Mouse (Mus musculus) intestine, embryonic 15.5 days (tissue): ENCODE measurements around the gene Eya2. TPM values are rescaled to one million over a fixed set of nuclear protein-coding genes. Genes with fewer than 3 reads are reported as not detected.

Source experiments
- ATAC-seq: fragments of 200-750 bp; cut with Nextera tagmentation; 2 replicates; pipeline ENCODE4 v1.8.0; 2017; ENCODE audit warnings: moderate TSS enrichment, moderate library complexity
- H3K27ac ChIP-seq: fragments of 300-500 bp; sonication (generic); 2 replicates; pipeline ENCODE4 v1.5.1; 2015; ENCODE audit warnings: mild to moderate bottlenecking, inconsistent platforms
- H3K27me3 ChIP-seq: fragments of 300-500 bp; sonication (generic); replicated peaks from 2 replicates; pipeline ENCODE4 v1.6.1; 2015; ENCODE audit warnings: inconsistent platforms
- H3K36me3 ChIP-seq: fragments of 300-500 bp; sonication (generic); 2 replicates; pipeline ENCODE4 v1.6.1; 2015; ENCODE audit warnings: inconsistent platforms
- H3K4me1 ChIP-seq: fragments of 300-500 bp; sonication (generic); replicated peaks from 2 replicates; pipeline ENCODE4 v1.6.1; 2015; ENCODE audit warnings: inconsistent platforms
- H3K4me2 ChIP-seq: fragments of 300-500 bp; sonication (generic); replicated peaks from 2 replicates; pipeline ENCODE4 v1.6.1; 2015; ENCODE audit warnings: mild to moderate bottlenecking, inconsistent platforms
- H3K4me3 ChIP-seq: fragments of 300-500 bp; sonication (generic); replicated peaks from 2 replicates; pipeline ENCODE4 v1.5.1; 2015; ENCODE audit warnings: inconsistent platforms
- H3K9ac ChIP-seq: fragments of 300-500 bp; sonication (generic); 2 replicates; pipeline ENCODE4 v1.6.1; 2015; ENCODE audit warnings: inconsistent platforms
- H3K9me3 ChIP-seq: fragments of 300-500 bp; sonication (generic); 2 replicates; pipeline ENCODE4 v1.6.1; 2016; ENCODE audit warnings: inconsistent platforms
- WGBS: fragments of 180-500 bp; shearing (Covaris S2); methylation state at CpG from one replicate; pipeline ENCODE4 v1.1.7; 2015; 5-methylcytosine and 5-hydroxymethylcytosine counted together
- polyA plus RNA-seq: library from polyadenylated mRNA; unstranded; fragments of >200 nt; fragmentation: Nextera tagmentation; extraction: Ambion mirVana; gene quantifications from 2 replicates; pipeline ENCODE4 v1.2.1, GENCODE M21; 2015

Gene Eya2
- polyA plus RNA-seq, 1 experiment from 2014 or later = 0.84 TPM

GRCm38 (mm10) chr2:165656541-165656940 is 61.7 kb downstream of the Eya2 start:
- Histone ChIP-seq H3K9ac (no peak overlapping the region), H3K4me1 (peaks cover 16% of the 10 kb centered on the region), H3K27me3 (no peaks in the 10 kb centered on the region), H3K4me2 (no peak overlapping the region), H3K36me3 (no peaks in the 10 kb centered on the region), H3K27ac (no peak overlapping the region), H3K9me3 (no peaks in the 10 kb centered on the region), H3K4me3 (no peak overlapping the region)
- 81% methylated on average over 4 of the region's 4 CpGs for WGBS
- ATAC-seq = no peak

- no peak overlapping the region for H3K9ac ChIP-seq
- no peaks in the 10 kb centered on the region for H3K9me3 ChIP-seq
- H3K4me3 ChIP-seq = no peak overlapping the region
- ATAC-seq = no peak
- no peaks in the 10 kb centered on the region for H3K27me3 ChIP-seq
- 60% methylated on average over 6 of the region's 6 CpGs for WGBS
- H3K4me2 ChIP-seq = no peak overlapping the region
- no peak overlapping the region for H3K27ac ChIP-seq
- no peaks in the 10 kb centered on the region for H3K36me3 ChIP-seq
- peaks cover 16% of the 10 kb centered on the region for H3K4me1 ChIP-seq
Observed at GRCm38 (mm10) chr2:165656956-165657355, 62.1 kb downstream of the Eya2 start.

- H3K4me1 ChIP-seq = 0 out of 2 replicates have a peak, but pooled peaks cover 3% of the 10 kb centered on the region
- no peak overlapping the region for H3K4me3 ChIP-seq
- H3K36me3 ChIP-seq = no peaks in the 10 kb centered on the region
- H3K9me3 ChIP-seq = no peaks in the 10 kb centered on the region
- no peak for ATAC-seq
- no peak overlapping the region for H3K4me2 ChIP-seq
- H3K27me3 ChIP-seq = no peaks in the 10 kb centered on the region
- WGBS = 59% methylated on average over 5 of the region's 5 CpGs
- no peak overlapping the region for H3K27ac ChIP-seq
- H3K9ac ChIP-seq = no peak overlapping the region
Observed at GRCm38 (mm10) chr2:165659552-165659951, 64.7 kb downstream of the Eya2 start.

- Histone ChIP-seq H3K9ac (no peak overlapping the region), H3K4me2 (no peak overlapping the region), H3K9me3 (no peaks in the 10 kb centered on the region), H3K4me1 (0 out of 2 replicates have a peak, but pooled peaks cover 3% of the 10 kb centered on the region), H3K27ac (no peak overlapping the region), H3K27me3 (no peaks in the 10 kb centered on the region), H3K4me3 (no peak overlapping the region), H3K36me3 (no peaks in the 10 kb centered on the region)
- whole genome bisulfite sequencing = 94% methylated on average over 7 of the region's 7 CpGs
- no peak for ATAC-seq
Observed at GRCm38 (mm10) chr2:165663266-165663665, 68.4 kb downstream of the Eya2 start.

- Histone ChIP-seq H3K4me2 (no peak overlapping the region), H3K4me3 (no peak overlapping the region), H3K36me3 (no peaks in the 10 kb centered on the region), H3K27me3 (no peaks in the 10 kb centered on the region), H3K27ac (peak overlapping the region; percentile 49; the same call in 1 of the 2 replicates), H3K9ac (no peak overlapping the region), H3K9me3 (no peaks in the 10 kb centered on the region), H3K4me1 (0 out of 2 replicates have a peak, but pooled peaks cover 3% of the 10 kb centered on the region)
- 74% methylated on average over 7 of the region's 7 CpGs for WGBS
- ATAC-seq = no peak
Observed at GRCm38 (mm10) chr2:165664648-165665047, 69.8 kb downstream of the Eya2 start.

GRCm38 (mm10) chr2:165665176-165665575 is 70.3 kb downstream of the Eya2 start:
- Histone ChIP-seq H3K4me2 (no peak overlapping the region), H3K4me1 (0 out of 2 replicates have a peak, but pooled peaks cover 3% of the 10 kb centered on the region), H3K27ac (peak overlapping the region; percentile 49; the same call in 1 of the 2 replicates), H3K27me3 (no peaks in the 10 kb centered on the region), H3K9ac (no peak overlapping the region), H3K36me3 (no peaks in the 10 kb centered on the region), H3K9me3 (no peaks in the 10 kb centered on the region), H3K4me3 (no peak overlapping the region)
- peak; percentile 51 for ATAC-seq
- 36% methylated on average over 5 of the region's 5 CpGs for WGBS

GRCm38 (mm10) chr2:165667096-165667495 is 72.3 kb downstream of the Eya2 start:
- Histone ChIP-seq H3K4me3 (no peak overlapping the region), H3K4me2 (no peak overlapping the region), H3K9ac (no peak overlapping the region), H3K4me1 (0 out of 2 replicates have a peak, but pooled peaks cover 3% of the 10 kb centered on the region), H3K27me3 (no peaks in the 10 kb centered on the region), H3K36me3 (no peaks in the 10 kb centered on the region), H3K27ac (no peak overlapping the region), H3K9me3 (no peaks in the 10 kb centered on the region)
- 63% methylated on average over 2 of the region's 2 CpGs for WGBS
- ATAC-seq = peak; percentile 89

GRCm38 (mm10) chr2:165682719-165683118 is 87.9 kb downstream of the Eya2 start:
- Histone ChIP-seq H3K9me3 (no peaks in the 10 kb centered on the region), H3K36me3 (no peaks in the 10 kb centered on the region), H3K4me3 (no peak overlapping the region), H3K4me1 (no peaks in the 10 kb centered on the region), H3K27me3 (no peaks in the 10 kb centered on the region), H3K4me2 (no peak overlapping the region), H3K9ac (no peak overlapping the region), H3K27ac (no peak overlapping the region)
- ATAC-seq = no peak
- WGBS = 46% methylated on average over 6 of the region's 6 CpGs

- no peak overlapping the region for H3K9ac ChIP-seq
- H3K9me3 ChIP-seq = no peaks in the 10 kb centered on the region
- H3K27me3 ChIP-seq = no peaks in the 10 kb centered on the region
- H3K36me3 ChIP-seq = no peaks in the 10 kb centered on the region
- no peak overlapping the region for H3K4me3 ChIP-seq
- H3K27ac ChIP-seq = no peak overlapping the region
- no peak for ATAC-seq
- WGBS = 25% methylated on average over 8 of the region's 8 CpGs
- no peaks in the 10 kb centered on the region for H3K4me1 ChIP-seq
- no peak overlapping the region for H3K4me2 ChIP-seq
Observed at GRCm38 (mm10) chr2:165687516-165687915, 92.7 kb downstream of the Eya2 start.

- no peaks in the 10 kb centered on the region for H3K9me3 ChIP-seq
- H3K36me3 ChIP-seq = no peaks in the 10 kb centered on the region
- no peak overlapping the region for H3K9ac ChIP-seq
- no peak overlapping the region for H3K4me3 ChIP-seq
- WGBS = 93% methylated on average over 4 of the region's 4 CpGs
- no peaks in the 10 kb centered on the region for H3K4me1 ChIP-seq
- no peak overlapping the region for H3K4me2 ChIP-seq
- H3K27me3 ChIP-seq = no peaks in the 10 kb centered on the region
- no peak for ATAC-seq
- no peak overlapping the region for H3K27ac ChIP-seq
Observed at GRCm38 (mm10) chr2:165688896-165689295, 94.1 kb downstream of the Eya2 start.

- no peak for ATAC-seq
- 77% methylated on average over 3 of the region's 3 CpGs for WGBS
- H3K36me3 ChIP-seq = no peaks in the 10 kb centered on the region
Observed at GRCm38 (mm10) chr2:165691016-165691415, 96.2 kb downstream of the Eya2 start.

GRCm38 (mm10) chr2:165692944-165693660 is 98.3 kb downstream of the Eya2 start:
- WGBS = 44% methylated on average over 4 of the region's 4 CpGs

More at GRCm38 (mm10) chr2:165691016-165691415, 96.2 kb downstream of the Eya2 start:
- H3K27ac ChIP-seq = no peak overlapping the region
- H3K9me3 ChIP-seq = no peaks in the 10 kb centered on the region
- no peaks in the 10 kb centered on the region for H3K4me1 ChIP-seq
- no peak overlapping the region for H3K4me3 ChIP-seq
- H3K27me3 ChIP-seq = no peaks in the 10 kb centered on the region
- no peak overlapping the region for H3K4me2 ChIP-seq
- H3K9ac ChIP-seq = no peak overlapping the region

GRCm38 (mm10) chr2:165694767-165695166 is 99.9 kb downstream of the Eya2 start:
- H3K27ac ChIP-seq = no peak overlapping the region
- WGBS = 91% methylated on average over 6 of the region's 6 CpGs
- H3K9ac ChIP-seq = no peak overlapping the region
- H3K27me3 ChIP-seq = no peaks in the 10 kb centered on the region
- H3K4me1 ChIP-seq = no peaks in the 10 kb centered on the region
- no peaks in the 10 kb centered on the region for H3K36me3 ChIP-seq
- H3K9me3 ChIP-seq = no peaks in the 10 kb centered on the region
- H3K4me3 ChIP-seq = no peak overlapping the region
- no peak overlapping the region for H3K4me2 ChIP-seq
- ATAC-seq = no peak

More at GRCm38 (mm10) chr2:165692944-165693660, 98.3 kb downstream of the Eya2 start:
- no peaks in the 10 kb centered on the region for H3K4me1 ChIP-seq
- no peaks in the 10 kb centered on the region for H3K27me3 ChIP-seq
- no peak overlapping the region for H3K4me2 ChIP-seq
- H3K9ac ChIP-seq = no peak overlapping the region
- no peaks in the 10 kb centered on the region for H3K36me3 ChIP-seq
- H3K4me3 ChIP-seq = no peak overlapping the region
- no peaks in the 10 kb centered on the region for H3K9me3 ChIP-seq
- no peak overlapping the region for H3K27ac ChIP-seq
- peak; percentile 62; the same call in 1 of the 2 replicates for ATAC-seq
